Mouse (Mus musculus): ENCODE results near the gene Spsb2.
"Not testable (repeated sequence)": the region's sequence is repeated elsewhere in the genome, so short reads cannot be mapped to it uniquely, and the experiment has no call there.

Gene Spsb2

GRCm38 (mm10) chr6:124817125-124817524, 8.7 kb downstream of the Spsb2 start:
- in situ Hi-C loops (cut with MboI, MseI): no loop called here

GRCm38 (mm10) chr6:124817563-124817962, 9.1 kb downstream of the Spsb2 start:
- in situ Hi-C loops (cut with MboI, MseI): no loop called here

- in situ Hi-C loops (cut with MboI, MseI): no loop called here
These were observed 9.5 kb downstream of the Spsb2 start for GRCm38 (mm10) chr6:124817971-124818370.

- in situ Hi-C loops (cut with MboI, MseI): no loop called here
These were observed 12.4 kb downstream of the Spsb2 start for GRCm38 (mm10) chr6:124820891-124821290.

GRCm38 (mm10) chr6:124822049-124822448, 13.6 kb downstream of the Spsb2 start:
- in situ Hi-C loops (cut with MboI, MseI): no loop called here

- in situ Hi-C loops (cut with MboI, MseI): no loop called here
These were observed 19.7 kb downstream of the Spsb2 start for GRCm38 (mm10) chr6:124828101-124828592.

- in situ Hi-C loops (cut with MboI, MseI): no loop called here
These were observed 20.7 kb downstream of the Spsb2 start, which contains the start of the genes Usp5 and Cdca3 for GRCm38 (mm10) chr6:124828868-124829798. Gene Usp5, minus strand, starts transcription at chr6:124829484. Gene Cdca3, plus strand, starts transcription at chr6:124829547.

GRCm38 (mm10) chr6:124829799-124830700, 21.6 kb downstream of the Spsb2 start:
- in situ Hi-C loops (cut with MboI, MseI): no loop called here

GRCm38 (mm10) chr6:124831199-124831598, 22.7 kb downstream of the Spsb2 start:
- in situ Hi-C loops (cut with MboI, MseI): not testable (repeated sequence)

- in situ Hi-C loops (cut with MboI, MseI): no loop called here
These were observed 23.2 kb downstream of the Spsb2 start for GRCm38 (mm10) chr6:124831649-124832048.

GRCm38 (mm10) chr6:124834512-124835081, 26.1 kb downstream of the Spsb2 start:
- in situ Hi-C loops (cut with MboI, MseI): no loop called here

GRCm38 (mm10) chr6:124835531-124835930, 27.1 kb downstream of the Spsb2 start:
- in situ Hi-C loops (cut with MboI, MseI): no loop called here

GRCm38 (mm10) chr6:124836411-124836810, 27.9 kb downstream of the Spsb2 start:
- in situ Hi-C loops (cut with MboI, MseI): no loop called here

GRCm38 (mm10) chr6:124839805-124840204, 31.3 kb downstream of the Spsb2 start:
- in situ Hi-C loops (cut with MboI, MseI): no loop called here

GRCm38 (mm10) chr6:124840241-124841167, 32.0 kb downstream of the Spsb2 start, which contains the start of gene Gnb3:
Gene Gnb3, minus strand, starts transcription at chr6:124840275.
- in situ Hi-C loops (cut with MboI, MseI): no loop called here

GRCm38 (mm10) chr6:124847305-124847704, 38.8 kb downstream of the Spsb2 start:
- in situ Hi-C loops (cut with MboI, MseI): no loop called here

GRCm38 (mm10) chr6:124850535-124850934, 42.1 kb downstream of the Spsb2 start:
- in situ Hi-C loops (cut with MboI, MseI): no loop called here

GRCm38 (mm10) chr6:124854647-124855046, 46.2 kb downstream of the Spsb2 start:
- in situ Hi-C loops (cut with MboI, MseI): no loop called here

GRCm38 (mm10) chr6:124856321-124856720, 47.9 kb downstream of the Spsb2 start:
- in situ Hi-C loops (cut with MboI, MseI): no loop called here
